14 mouse cellular contexts compared by ENCODE assay signal in the genomic region with DNA sequence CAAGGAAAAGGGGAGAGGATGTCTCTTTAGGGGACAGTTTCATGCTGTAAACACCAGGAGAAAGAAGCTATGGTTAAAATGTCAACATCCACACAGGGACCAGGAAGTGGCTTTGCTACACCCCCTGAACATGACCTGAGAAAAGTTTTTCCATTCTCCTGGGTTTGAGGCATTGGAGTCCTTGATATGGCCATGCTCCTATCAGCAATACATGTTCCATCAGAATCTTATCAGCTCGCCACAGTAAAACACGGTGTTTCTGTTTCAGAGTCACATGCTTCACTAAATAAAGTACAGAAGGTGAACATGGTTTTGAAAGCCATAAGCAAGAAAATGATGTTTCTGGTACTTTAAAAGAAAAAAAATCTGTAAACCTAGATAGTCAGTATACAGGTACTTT.
"Had no signal": no experiment of that assay in that cellular context is flagged by ENCODE, and none has a peak within 500 bp of the region (broad histone marks: within the 10 kb centered on the region; RNA-seq: fewer than 3 reads in every experiment).

No protein-coding gene starts in this region.

- H3K36me3 ChIP-seq: intestine, embryonic 15.5 days; limb, embryonic 13.5 days; midbrain, embryonic 15.5 days; neural tube, embryonic 12.5 days had no signal

- H3K4me3 ChIP-seq: intestine, embryonic 15.5 days; layer of hippocampus, adult 2 months; limb, embryonic 13.5 days; midbrain, embryonic 15.5 days; neural tube, embryonic 12.5 days had no signal

- H3K9ac ChIP-seq: intestine, embryonic 15.5 days; limb, embryonic 13.5 days; midbrain, embryonic 15.5 days; neural tube, embryonic 12.5 days had no signal

- H3K4me2 ChIP-seq: intestine, embryonic 15.5 days; limb, embryonic 13.5 days; midbrain, embryonic 11.5 days; midbrain, embryonic 15.5 days; neural tube, embryonic 12.5 days had no signal

- H3K4me1 ChIP-seq: intestine, embryonic 15.5 days; limb, embryonic 13.5 days; midbrain, embryonic 15.5 days; neural tube, embryonic 12.5 days had no signal

- DNase-seq: kidney, adult 8-10 months; kidney, postnatal 36 days; left cerebral cortex, postnatal 4 days; lung, adult 18-20 months; lung, postnatal 36 days; retina, postnatal 1 day; thymus, postnatal 36 days had no signal

- H3K9me3 ChIP-seq: intestine, embryonic 15.5 days; limb, embryonic 13.5 days; midbrain, embryonic 15.5 days; neural tube, embryonic 12.5 days had no signal

- H3K27ac ChIP-seq: intestine, embryonic 15.5 days; kidney, postnatal 0 days; layer of hippocampus, adult 2 months; limb, embryonic 13.5 days; midbrain, embryonic 15.5 days; neural tube, embryonic 12.5 days had no signal

- ATAC-seq: intestine, embryonic 15.5 days; midbrain, embryonic 15.5 days had no signal

- H3K27me3 ChIP-seq: intestine, embryonic 15.5 days; limb, embryonic 13.5 days; midbrain, embryonic 15.5 days; neural tube, embryonic 12.5 days had no signal
